Mouse (Mus musculus) liver, embryonic 14.5 days (tissue): ENCODE measurements around the gene Arsb.

Experiments used
- CTCF ChIP-seq: IDR thresholded peaks from 2 replicates; pipeline ENCODE4 v1.5.1; 2016; ENCODE audit warnings: antibody characterized with exemption, low read depth, control low read depth
- EP300 ChIP-seq: IDR thresholded peaks from 2 replicates; pipeline ENCODE4 v1.6.1; 2016; ENCODE audit warnings: antibody characterized with exemption, low read depth

DNA sequence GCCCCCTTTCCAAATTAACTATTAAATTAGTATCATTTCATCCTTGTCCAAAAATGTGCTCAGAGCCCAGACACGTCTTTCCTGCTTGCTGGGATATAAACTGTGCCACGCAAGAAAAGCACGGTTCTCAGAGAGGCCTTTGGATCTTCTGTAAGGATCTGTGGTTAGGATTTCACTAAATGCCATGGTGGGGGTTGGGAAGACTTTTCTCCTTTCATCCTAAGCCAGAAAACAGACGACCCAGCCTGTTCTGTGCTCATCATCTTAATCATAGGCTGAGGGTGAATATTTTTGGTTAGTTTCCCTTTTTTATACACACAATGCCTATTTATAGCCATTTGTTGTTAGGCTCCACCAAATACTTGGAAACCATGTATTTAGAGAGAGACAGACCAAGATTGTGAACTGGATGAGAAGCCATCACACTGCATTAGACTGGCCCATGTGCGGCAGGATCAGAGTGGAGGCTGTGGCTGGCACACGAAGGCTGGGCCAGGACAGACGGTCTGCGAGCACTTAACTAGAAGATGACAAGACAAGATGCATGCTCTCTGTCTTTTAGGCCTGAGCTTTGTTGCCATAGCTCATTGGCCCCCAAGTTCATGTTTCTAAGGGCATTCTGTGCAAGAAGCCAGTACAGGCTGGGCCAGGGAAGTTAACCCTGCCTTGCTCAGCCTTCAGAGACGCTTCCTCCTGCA, 153.5 kb downstream of the Arsb start:
- no peak for TF ChIP-seq CTCF
- TF ChIP-seq EP300, result no peak
